Mouse (Mus musculus) common myeloid progenitor, adult 5-6 weeks (primary cell): ENCODE results near the gene Armt1. TPM values are rescaled to one million over a fixed set of nuclear protein-coding genes. Genes with fewer than 3 reads are reported as not detected.

ENCODE experiments used
- ATAC-seq: replicated peaks from 2 replicates; pipeline ENCODE4 v1.8.0; 2016; ENCODE audit warnings: low read depth, mild to moderate bottlenecking, moderate TSS enrichment, inconsistent platforms; ENCODE audit not compliant: poor library complexity, severe bottlenecking
- total RNA-seq: library from RNA; stranded (forward); fragments of 200-1000, 187-1606 nt; gene quantifications from 2 replicates; pipeline ENCODE4 v1.2.3, GENCODE M21; 2017

The Armt1 gene
- 25.6 and 28.2 TPM in 2 replicates for total RNA-seq

- peak; percentile 79 for ATAC-seq
These were observed at the start of gene Armt1, which contains the start of gene Rmnd1 for GRCm38 (mm10) chr10:4432123-4432931. Gene Armt1 (plus strand): TSS chr10:4432467. Gene Rmnd1 (minus strand): TSS chr10:4432388.

- ATAC-seq: no peak
These were observed 48.0 kb upstream of the Armt1 start for GRCm38 (mm10) chr10:4384244-4384643.

GRCm38 (mm10) chr10:4386609-4387591, 45.4 kb upstream of the Armt1 start:
- peak; percentile 77 for ATAC-seq

GRCm38 (mm10) chr10:4387701-4388383, 44.4 kb upstream of the Armt1 start, which contains the start of gene Zbtb2:
Gene Zbtb2 (minus strand): TSS chr10:4388108.
- ATAC-seq: 0 out of 2 replicates have a peak, but pooled peaks have one; percentile 3

DNA sequence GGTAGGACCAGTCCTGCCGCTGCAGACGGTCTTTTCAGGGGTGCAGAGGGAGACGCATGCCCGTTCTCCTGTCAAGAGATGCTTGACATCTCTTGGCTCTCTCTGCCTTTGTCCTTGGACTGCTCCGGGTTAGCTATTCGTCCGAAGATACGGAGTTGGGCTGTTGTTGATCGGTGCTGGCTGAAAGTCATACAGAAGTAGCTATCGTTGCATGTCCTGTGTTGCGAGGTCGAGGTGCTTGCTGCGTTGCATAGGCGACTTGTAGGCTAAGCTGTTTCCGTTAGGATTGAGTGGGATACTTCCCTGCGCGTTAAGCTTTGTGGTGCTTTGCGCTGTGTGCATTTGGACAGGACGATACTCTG, 43.9 kb upstream of the Armt1 start:
- ATAC-seq: no peak

- ATAC-seq: no peak
These were observed 43.2 kb upstream of the Armt1 start for GRCm38 (mm10) chr10:4389036-4389435.

GRCm38 (mm10) chr10:4389461-4390112, 42.7 kb upstream of the Armt1 start:
- no peak for ATAC-seq

DNA sequence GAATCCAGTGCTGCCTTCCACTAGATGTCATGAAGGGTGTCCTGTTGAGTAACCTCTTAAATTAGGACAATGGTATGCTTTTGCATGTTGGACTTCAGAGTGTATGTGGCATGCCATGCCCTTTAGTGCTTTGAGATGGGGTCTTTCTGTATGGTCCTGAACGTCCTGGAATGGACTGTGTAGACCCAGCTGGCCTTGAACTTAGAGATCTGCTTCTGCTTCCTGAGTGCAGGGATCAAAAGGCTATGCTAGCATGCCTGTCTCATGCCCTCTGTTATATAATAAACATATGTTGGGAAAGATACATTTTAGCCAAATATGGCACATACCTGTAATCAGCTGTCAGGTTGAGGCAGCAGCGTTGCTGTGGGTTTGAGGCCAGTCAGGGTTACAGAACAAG, 41.7 kb upstream of the Armt1 start:
- no peak for ATAC-seq

- no peak for ATAC-seq
These were observed 41.2 kb upstream of the Armt1 start for GRCm38 (mm10) chr10:4391076-4391475.

DNA sequence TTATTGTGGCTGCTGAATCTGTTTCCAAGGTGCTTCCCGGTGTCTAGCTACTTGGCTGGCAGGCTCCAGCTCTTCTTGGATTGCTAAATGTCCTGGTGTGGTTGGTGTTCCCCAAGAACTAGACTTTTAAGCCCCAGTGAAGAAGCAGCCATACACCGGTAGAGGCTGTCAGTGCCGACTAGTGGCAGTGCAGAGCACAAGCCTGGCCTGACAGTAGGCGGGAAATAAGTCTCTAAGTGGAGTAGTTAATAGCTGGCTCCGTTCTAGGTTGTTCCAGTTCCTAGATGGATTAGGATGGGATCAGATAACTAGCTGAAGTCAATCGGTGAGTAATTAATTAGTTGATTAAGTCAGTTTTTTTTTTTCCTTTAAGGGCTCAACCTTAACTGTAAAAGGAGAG, 40.4 kb upstream of the Armt1 start:
- peak; percentile 45 for ATAC-seq

- ATAC-seq: no peak
These were observed 36.9 kb upstream of the Armt1 start for GRCm38 (mm10) chr10:4395321-4395720.

DNA sequence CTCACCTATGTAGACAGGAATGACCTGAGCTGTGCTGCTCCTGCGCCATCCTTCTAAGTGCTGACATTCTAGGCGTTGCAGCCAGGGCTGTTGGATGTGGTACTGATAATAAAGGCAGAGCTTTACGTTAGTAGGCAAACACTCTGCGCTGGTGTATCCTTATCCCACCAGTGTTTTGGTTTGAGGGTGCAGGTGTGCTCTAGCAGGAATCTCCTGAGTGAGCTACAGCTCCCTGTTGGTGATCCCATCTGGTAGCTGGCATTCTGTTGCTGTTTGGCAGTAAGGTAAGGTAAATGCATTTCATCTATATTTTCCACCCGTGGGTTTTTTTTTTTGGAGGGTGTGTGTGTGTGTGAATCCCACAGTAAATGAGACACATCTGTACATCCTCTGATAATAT, 34.2 kb upstream of the Armt1 start:
- no peak for ATAC-seq

DNA sequence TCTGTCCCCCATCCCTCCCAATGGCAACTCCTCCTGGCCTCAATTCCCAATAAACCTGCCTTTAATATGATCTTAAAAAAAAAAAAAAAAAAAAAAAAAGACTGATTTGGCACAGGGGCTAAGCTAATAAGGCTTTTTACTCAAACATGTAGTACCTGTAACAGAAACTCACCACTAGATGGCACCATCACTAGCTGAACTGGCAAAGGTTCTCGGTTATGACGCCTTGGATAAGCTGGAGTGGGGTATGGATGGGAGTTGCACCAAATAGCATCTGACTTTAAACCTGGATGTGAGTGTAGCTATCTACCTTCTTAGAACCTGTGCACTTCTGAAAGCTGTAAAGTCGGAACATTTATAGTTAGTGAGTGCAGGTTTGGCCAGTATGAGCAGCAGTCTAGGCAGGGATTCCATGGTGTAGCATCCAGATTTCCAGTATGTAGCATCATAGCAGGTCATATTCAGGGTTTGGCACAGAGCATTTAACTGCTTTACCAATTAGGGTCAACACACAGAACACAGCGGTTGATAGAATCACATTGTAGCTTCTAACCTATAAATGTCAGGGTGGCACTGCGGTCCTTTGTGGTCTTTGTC, 27.3 kb upstream of the Armt1 start:
- peak; percentile 91 for ATAC-seq

DNA sequence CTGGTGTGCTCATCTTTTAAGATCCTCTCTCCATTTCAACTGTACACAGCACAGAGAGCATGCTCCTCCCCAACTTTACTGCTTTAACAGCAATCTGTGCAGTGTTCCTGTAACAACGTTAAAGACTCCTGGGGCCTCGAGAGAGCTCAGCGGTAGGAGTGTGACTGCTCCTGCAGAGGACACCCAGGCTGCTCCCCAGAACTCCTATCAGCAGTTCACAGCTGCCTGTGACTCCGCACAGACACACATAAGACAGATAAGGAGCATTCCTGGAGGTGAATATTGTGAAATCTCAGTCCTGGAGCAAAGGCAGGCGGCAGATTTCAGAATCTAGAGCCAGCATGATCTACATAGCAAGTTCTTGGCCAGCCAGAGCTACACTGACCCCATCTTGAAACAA, 26.8 kb upstream of the Armt1 start:
- ATAC-seq: peak; percentile 43; the same call in 1 of the 2 replicates

- ATAC-seq: no peak
These were observed 25.1 kb upstream of the Armt1 start for GRCm38 (mm10) chr10:4407191-4407590.

GRCm38 (mm10) chr10:4425245-4425644, 7.0 kb upstream of the Armt1 start:
- ATAC-seq: peak; percentile 57; the same call in 1 of the 2 replicates

GRCm38 (mm10) chr10:4430399-4430798, 1.9 kb upstream of the Armt1 start:
- ATAC-seq: peak; percentile 44

- no peak for ATAC-seq
These were observed 1.4 kb upstream of the Armt1 start for GRCm38 (mm10) chr10:4430826-4431225.

DNA sequence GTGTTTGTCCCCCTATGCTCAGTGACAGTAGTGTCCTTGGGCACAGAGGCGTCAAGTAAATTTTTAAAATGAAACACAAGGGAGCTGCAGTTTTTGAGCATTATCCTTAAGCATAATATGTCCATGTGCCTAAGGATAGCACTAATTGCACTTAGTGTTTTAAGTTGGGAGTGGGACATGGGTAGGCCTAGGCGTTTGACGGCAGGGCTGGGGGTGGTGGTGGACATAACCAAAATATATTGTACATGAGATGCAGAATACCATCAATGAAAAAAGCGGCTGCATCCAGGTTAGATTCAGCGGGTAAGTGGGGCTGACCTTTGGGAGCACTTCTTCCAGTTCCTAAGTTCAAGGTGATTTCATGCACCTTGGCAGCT, 533 bp upstream of the Armt1 start:
- no peak for ATAC-seq
